Mouse (Mus musculus): ENCODE results near the gene Ncf2. TPM values are rescaled to one million over a fixed set of nuclear protein-coding genes. Genes with fewer than 3 reads are reported as not detected.
A peak's percentile ranks its signal among the peaks of the same experiment; 100 is the strongest.

Gene Ncf2
- polyA plus RNA-seq, 1 experiment, result 0.04 TPM

DNA sequence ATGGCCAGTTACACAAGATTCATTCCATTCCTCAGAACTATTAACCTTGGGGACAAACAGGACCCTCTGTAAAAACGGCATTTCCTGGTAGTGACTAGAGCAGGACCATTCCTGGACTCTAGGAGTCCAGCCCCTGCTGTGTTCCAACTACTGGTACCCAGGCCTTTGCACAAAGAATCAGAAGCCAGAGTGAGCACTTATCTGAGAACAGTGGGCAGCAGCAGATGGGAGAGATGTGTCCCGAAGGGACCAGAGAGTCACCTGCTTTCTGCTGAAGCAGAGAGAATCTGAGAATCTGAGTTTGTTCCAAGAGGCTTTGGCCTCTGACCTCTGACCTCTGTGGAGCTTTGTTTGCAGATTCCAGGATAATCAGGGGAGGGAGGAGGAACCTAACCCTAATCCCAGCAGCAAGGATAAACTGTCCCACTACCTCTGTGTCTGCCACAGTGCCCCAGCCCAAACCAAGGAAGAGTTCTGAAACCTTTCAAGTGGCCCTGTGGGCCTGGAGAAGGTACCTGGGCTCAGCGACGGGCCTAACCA is 11.8 kb upstream of the Ncf2 start:
- no peak for TF ChIP-seq MYOD1 (IDR thresholded peaks at IDR 0.05; ENCODE audit: control insufficient read depth, insufficient read length, low read depth)
- no peak for TF ChIP-seq CTCF (IDR thresholded peaks at IDR 0.05; ENCODE audit: control insufficient read depth, insufficient read depth, insufficient read length)
- no peak for TF ChIP-seq FOSL1 (IDR thresholded peaks at IDR 0.05; ENCODE audit: insufficient read depth, low read length, poor library complexity, severe bottlenecking)
- no peak for TF ChIP-seq MYOG (IDR thresholded peaks at IDR 0.05; ENCODE audit: control insufficient read depth, extremely low read depth, insufficient read length)
- TF ChIP-seq USF1 (IDR thresholded peaks at IDR 0.05; ENCODE audit: low read depth), result no peak
- no peak for TF ChIP-seq MAX (IDR thresholded peaks at IDR 0.05)
- TF ChIP-seq CEBPB (IDR thresholded peaks at IDR 0.05; ENCODE audit: low read depth), result no peak
- Histone ChIP-seq H3K79me3 (ENCODE audit: low read depth) (no peaks in the 10 kb centered on the region), H3K27me3 (ENCODE audit: control insufficient read depth, insufficient read depth, insufficient read length) (no peaks in the 10 kb centered on the region), H3K36me3 (ENCODE audit: control insufficient read depth, insufficient read depth) (no peaks in the 10 kb centered on the region), H3K79me2 (ENCODE audit: control insufficient read depth, insufficient read depth) (no peaks in the 10 kb centered on the region), H3ac (ENCODE audit: control insufficient read depth, insufficient read length, low read depth) (no peak overlapping the region), H3K4me3 (ENCODE audit: insufficient read depth, poor library complexity, severe bottlenecking) (no peak overlapping the region)

DNA sequence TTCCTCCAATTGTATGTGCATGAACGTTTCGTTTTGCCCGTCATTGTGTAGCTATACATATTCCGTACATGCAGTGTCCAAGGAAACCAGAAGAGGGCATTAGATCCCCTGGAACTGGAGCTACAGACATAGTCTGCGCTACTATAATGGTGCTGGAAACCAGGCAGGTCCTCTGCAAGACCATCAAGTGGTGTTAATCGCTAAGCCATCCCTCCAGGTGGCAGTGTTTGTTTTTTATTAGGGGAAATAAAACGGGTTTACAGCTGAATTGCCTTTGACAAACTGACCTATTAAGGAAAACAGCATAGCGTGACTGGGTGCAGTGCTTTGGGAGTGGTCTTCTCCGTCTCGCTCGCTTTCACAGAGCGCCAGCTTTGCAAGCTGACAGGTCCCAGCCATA is 9.7 kb upstream of the Ncf2 start:
- no peak overlapping the region for H3ac ChIP-seq (ENCODE audit: control insufficient read depth, insufficient read length, low read depth)
- no peaks in the 10 kb centered on the region for H3K79me3 ChIP-seq (ENCODE audit: low read depth)

DNA sequence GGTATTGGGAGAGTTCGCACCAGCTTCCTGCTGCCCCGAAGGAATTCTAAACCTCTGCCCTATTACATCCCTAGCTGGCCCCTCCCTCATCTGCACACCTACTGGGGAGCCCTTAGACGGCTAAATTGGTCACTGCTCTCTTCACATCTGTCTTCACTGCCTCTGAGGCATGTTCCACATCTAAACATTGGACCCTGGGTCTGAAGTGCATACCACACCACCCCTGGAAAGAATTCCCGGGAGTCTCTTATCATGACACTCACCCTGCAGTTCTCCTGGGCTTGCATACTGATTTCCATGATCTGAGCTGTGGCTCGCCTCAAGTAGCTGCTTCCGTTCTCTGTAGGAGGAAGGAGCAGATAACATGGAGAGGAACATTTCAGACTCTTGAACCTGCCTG is 9.2 kb upstream of the Ncf2 start:
- Histone ChIP-seq H3K79me3 (ENCODE audit: low read depth) (no peaks in the 10 kb centered on the region), H3K27me3 (ENCODE audit: control insufficient read depth, insufficient read depth, insufficient read length) (no peaks in the 10 kb centered on the region), H3K4me3 (ENCODE audit: insufficient read depth, poor library complexity, severe bottlenecking) (no peak overlapping the region), H3ac (ENCODE audit: control insufficient read depth, insufficient read length, low read depth) (no peak overlapping the region), H3K36me3 (ENCODE audit: control insufficient read depth, insufficient read depth) (no peaks in the 10 kb centered on the region), H3K79me2 (ENCODE audit: control insufficient read depth, insufficient read depth) (no peaks in the 10 kb centered on the region)
- no peak for TF ChIP-seq CTCF (IDR thresholded peaks at IDR 0.05; ENCODE audit: control insufficient read depth, insufficient read depth, insufficient read length)
- TF ChIP-seq MYOD1 (IDR thresholded peaks at IDR 0.05; ENCODE audit: control insufficient read depth, insufficient read length, low read depth), result no peak
- TF ChIP-seq MAX (IDR thresholded peaks at IDR 0.05), result no peak
- TF ChIP-seq FOSL1 (IDR thresholded peaks at IDR 0.05; ENCODE audit: insufficient read depth, low read length, poor library complexity, severe bottlenecking), result no peak
- no peak for TF ChIP-seq MYOG (IDR thresholded peaks at IDR 0.05; ENCODE audit: control insufficient read depth, extremely low read depth, insufficient read length)
- TF ChIP-seq USF1 (IDR thresholded peaks at IDR 0.05; ENCODE audit: low read depth), result no peak
- TF ChIP-seq CEBPB (IDR thresholded peaks at IDR 0.05; ENCODE audit: low read depth), result no peak

More for the DNA sequence above, 9.7 kb upstream of the Ncf2 start:
- H3K36me3 ChIP-seq (ENCODE audit: control insufficient read depth, insufficient read depth), result no peaks in the 10 kb centered on the region
- TF ChIP-seq MYOG (IDR thresholded peaks at IDR 0.05; ENCODE audit: control insufficient read depth, extremely low read depth, insufficient read length) (no peak), MAX (IDR thresholded peaks at IDR 0.05) (no peak), CTCF (IDR thresholded peaks at IDR 0.05; ENCODE audit: control insufficient read depth, insufficient read depth, insufficient read length) (peak; percentile 3)
- no peak overlapping the region for H3K4me3 ChIP-seq (ENCODE audit: insufficient read depth, poor library complexity, severe bottlenecking)
- no peaks in the 10 kb centered on the region for H3K79me2 ChIP-seq (ENCODE audit: control insufficient read depth, insufficient read depth)
- H3K27me3 ChIP-seq (ENCODE audit: control insufficient read depth, insufficient read depth, insufficient read length), result no peaks in the 10 kb centered on the region

DNA sequence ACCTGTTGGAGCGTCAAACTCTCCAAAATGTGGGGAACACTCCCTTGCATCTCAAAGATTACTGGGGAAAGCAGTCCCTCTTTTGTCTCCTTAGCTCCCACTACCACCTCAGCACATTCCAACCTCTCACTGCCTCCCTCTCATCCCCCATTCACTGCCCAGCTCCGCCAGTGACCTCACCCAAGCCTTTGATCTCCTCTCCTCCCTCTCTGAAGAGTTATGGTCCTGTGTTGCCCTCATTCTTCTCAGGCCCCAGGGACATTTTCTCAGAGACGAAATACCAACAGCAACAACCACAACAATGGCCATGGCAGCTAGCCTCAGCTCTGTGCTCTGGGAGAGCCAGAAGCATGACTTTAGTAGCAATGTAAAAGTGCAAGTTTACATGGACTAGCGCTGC is 8.7 kb upstream of the Ncf2 start:
- H3K36me3 ChIP-seq (ENCODE audit: control insufficient read depth, insufficient read depth), result no peaks in the 10 kb centered on the region
- no peak overlapping the region for H3K4me3 ChIP-seq (ENCODE audit: insufficient read depth, poor library complexity, severe bottlenecking)
- no peaks in the 10 kb centered on the region for H3K27me3 ChIP-seq (ENCODE audit: control insufficient read depth, insufficient read depth, insufficient read length)
- H3K79me2 ChIP-seq (ENCODE audit: control insufficient read depth, insufficient read depth), result no peaks in the 10 kb centered on the region
- no peaks in the 10 kb centered on the region for H3K79me3 ChIP-seq (ENCODE audit: low read depth)
- no peak overlapping the region for H3ac ChIP-seq (ENCODE audit: control insufficient read depth, insufficient read length, low read depth)
- TF ChIP-seq MYOG (IDR thresholded peaks at IDR 0.05; ENCODE audit: control insufficient read depth, extremely low read depth, insufficient read length) (no peak), MAX (IDR thresholded peaks at IDR 0.05) (no peak), CEBPB (IDR thresholded peaks at IDR 0.05; ENCODE audit: low read depth) (no peak), CTCF (IDR thresholded peaks at IDR 0.05; ENCODE audit: control insufficient read depth, insufficient read depth, insufficient read length) (no peak), USF1 (IDR thresholded peaks at IDR 0.05; ENCODE audit: low read depth) (no peak), MYOD1 (IDR thresholded peaks at IDR 0.05; ENCODE audit: control insufficient read depth, insufficient read length, low read depth) (no peak), FOSL1 (IDR thresholded peaks at IDR 0.05; ENCODE audit: insufficient read depth, low read length, poor library complexity, severe bottlenecking) (no peak)

DNA sequence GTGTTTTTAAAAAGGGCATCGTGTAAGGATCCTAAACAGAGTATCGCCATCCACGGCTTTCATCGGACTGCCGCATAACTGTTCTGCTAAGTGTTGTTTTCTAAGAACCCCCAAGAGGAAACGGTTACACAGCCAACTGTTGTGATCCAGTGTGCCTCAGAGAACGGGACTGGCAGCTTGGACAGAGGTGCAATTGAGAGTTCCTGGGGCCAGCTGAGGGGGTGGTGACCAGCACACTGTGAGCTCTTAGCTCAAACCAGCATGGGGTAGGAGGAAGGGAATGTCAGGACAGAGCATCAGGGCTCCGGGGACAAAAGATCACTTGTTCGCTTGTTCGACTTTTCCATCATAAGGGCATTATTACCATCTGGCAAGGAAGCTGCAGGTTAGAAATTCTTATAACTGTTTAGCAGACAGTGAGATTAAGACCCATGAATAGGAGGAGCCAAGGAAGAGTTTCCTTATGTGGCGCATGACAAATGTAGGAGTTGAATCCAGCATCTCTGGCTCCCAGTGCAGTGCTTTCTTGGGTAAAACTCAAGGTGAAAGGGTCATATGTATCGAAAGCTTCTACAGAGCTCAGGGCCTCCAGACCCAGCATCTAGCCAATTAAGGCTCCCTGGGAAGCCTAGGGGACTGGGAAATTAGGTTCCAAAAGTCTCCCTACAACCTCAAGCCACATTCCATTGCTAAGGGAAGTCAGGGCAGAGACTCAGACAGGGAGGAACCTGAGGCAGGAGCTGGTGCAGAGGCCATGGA is 7.1 kb upstream of the Ncf2 start:
- Histone ChIP-seq H3K27me3 (ENCODE audit: control insufficient read depth, insufficient read depth, insufficient read length) (no peaks in the 10 kb centered on the region), H3K79me2 (ENCODE audit: control insufficient read depth, insufficient read depth) (no peaks in the 10 kb centered on the region), H3K36me3 (ENCODE audit: control insufficient read depth, insufficient read depth) (no peaks in the 10 kb centered on the region), H3K79me3 (ENCODE audit: low read depth) (no peaks in the 10 kb centered on the region), H3ac (ENCODE audit: control insufficient read depth, insufficient read length, low read depth) (no peak overlapping the region), H3K4me3 (ENCODE audit: insufficient read depth, poor library complexity, severe bottlenecking) (no peak overlapping the region)
- no peak for TF ChIP-seq CTCF (IDR thresholded peaks at IDR 0.05; ENCODE audit: control insufficient read depth, insufficient read depth, insufficient read length)
- no peak for TF ChIP-seq MYOG (IDR thresholded peaks at IDR 0.05; ENCODE audit: control insufficient read depth, extremely low read depth, insufficient read length)
- TF ChIP-seq FOSL1 (IDR thresholded peaks at IDR 0.05; ENCODE audit: insufficient read depth, low read length, poor library complexity, severe bottlenecking), result no peak
- TF ChIP-seq USF1 (IDR thresholded peaks at IDR 0.05; ENCODE audit: low read depth), result no peak
- no peak for TF ChIP-seq CEBPB (IDR thresholded peaks at IDR 0.05; ENCODE audit: low read depth)

All from C2C12 (cell line).